Mouse (Mus musculus) embryonic fibroblast, embryonic 13.5 days (primary cell): ENCODE measurements around the gene Pafah1b2. TPM values are rescaled to one million over a fixed set of nuclear protein-coding genes. Genes with fewer than 3 reads are reported as not detected.

Source experiments
- H3K27ac ChIP-seq: 2 replicates; pipeline ENCODE4 v1.5.1; 2012; ENCODE audit warnings: low read length, control low read depth, inconsistent platforms; ENCODE audit not compliant: insufficient read depth
- H3K4me1 ChIP-seq: 2 replicates; pipeline ENCODE4 v1.6.1; 2011; ENCODE audit warnings: low read length; ENCODE audit not compliant: control insufficient read depth, insufficient read depth
- H3K4me3 ChIP-seq: 2 replicates; pipeline ENCODE4 v1.5.1; 2011; ENCODE audit warnings: mild to moderate bottlenecking, control low read depth, low read length; ENCODE audit not compliant: insufficient read depth
- CTCF ChIP-seq: IDR thresholded peaks from 2 replicates; pipeline ENCODE4 v1.5.1; 2011; ENCODE audit warnings: mild to moderate bottlenecking, control low read depth, low read length, moderate library complexity, borderline replicate concordance; ENCODE audit not compliant: insufficient read depth
- POLR2A ChIP-seq: IDR thresholded peaks from 2 replicates; pipeline ENCODE4 v1.6.1; 2011; ENCODE audit warnings: low read depth, mild to moderate bottlenecking, control low read depth, low read length, moderate library complexity
- polyA plus RNA-seq: library from polyadenylated mRNA; stranded (reverse); fragments of >200 nt; gene quantifications from 2 replicates; pipeline ENCODE4 v1.2.4, GENCODE M21; 2011; ENCODE audit warnings: low read depth; ENCODE audit not compliant: missing spikeins, insufficient read length

The Pafah1b2 gene
- polyA plus RNA-seq, 1 experiment, result 179 TPM

DNA sequence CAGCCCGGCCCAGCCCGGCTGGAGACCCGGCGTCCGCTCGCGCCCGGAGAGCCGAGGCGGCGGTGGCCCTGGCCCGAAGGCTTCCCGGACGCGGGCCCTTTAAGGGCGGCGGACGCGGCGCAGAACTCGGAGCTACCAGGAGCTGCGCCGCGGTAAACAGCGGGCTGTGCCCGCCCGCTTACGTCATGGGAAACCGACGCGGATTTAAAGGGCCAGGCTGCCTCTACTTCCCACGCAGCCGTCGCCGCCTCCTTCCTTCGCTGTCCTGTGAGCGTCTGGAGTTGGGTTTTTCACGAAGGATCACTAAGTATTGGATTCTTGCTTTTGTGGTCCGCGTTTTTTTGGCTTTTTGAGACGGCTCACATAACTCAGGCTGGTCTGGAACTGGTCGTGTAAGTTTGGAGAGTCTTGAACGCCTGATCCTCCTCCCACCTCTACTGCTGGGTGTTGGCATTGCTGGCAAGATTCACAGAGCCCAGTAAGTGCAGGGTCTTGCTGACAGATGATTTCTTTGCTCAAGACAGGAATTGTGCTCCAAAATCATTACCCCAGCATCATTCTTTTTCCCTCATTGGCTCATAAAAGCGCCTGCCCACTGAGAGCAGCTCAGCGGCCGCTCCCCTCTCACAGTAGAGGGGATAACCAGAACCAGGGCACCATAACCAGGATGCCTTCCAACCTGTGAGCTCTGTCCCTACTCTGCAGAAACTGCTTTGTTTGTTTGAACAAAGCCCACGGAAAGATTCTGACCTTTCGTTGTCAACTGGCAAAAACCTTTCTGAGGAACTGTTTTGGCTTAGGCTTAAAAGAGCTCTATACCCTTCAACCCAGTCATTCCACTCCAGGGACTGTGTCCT is 57.2 kb downstream of the Pafah1b2 start, which contains the start of gene Sidt2:
TSS of gene Sidt2 (minus strand) at position 152 of the 857 bp plus-strand sequence.
- H3K4me3 ChIP-seq, result peak within 1 kb of the TSS; percentile 66
- H3K27ac ChIP-seq, result peak within 1 kb of the TSS; percentile 81
- no peaks in the 10 kb centered on the region; the same call in 1 of the 2 replicates for H3K4me1 ChIP-seq
- TF ChIP-seq CTCF (no peak), POLR2A (peak; percentile 44; the same call in 1 of the 2 replicates)

DNA sequence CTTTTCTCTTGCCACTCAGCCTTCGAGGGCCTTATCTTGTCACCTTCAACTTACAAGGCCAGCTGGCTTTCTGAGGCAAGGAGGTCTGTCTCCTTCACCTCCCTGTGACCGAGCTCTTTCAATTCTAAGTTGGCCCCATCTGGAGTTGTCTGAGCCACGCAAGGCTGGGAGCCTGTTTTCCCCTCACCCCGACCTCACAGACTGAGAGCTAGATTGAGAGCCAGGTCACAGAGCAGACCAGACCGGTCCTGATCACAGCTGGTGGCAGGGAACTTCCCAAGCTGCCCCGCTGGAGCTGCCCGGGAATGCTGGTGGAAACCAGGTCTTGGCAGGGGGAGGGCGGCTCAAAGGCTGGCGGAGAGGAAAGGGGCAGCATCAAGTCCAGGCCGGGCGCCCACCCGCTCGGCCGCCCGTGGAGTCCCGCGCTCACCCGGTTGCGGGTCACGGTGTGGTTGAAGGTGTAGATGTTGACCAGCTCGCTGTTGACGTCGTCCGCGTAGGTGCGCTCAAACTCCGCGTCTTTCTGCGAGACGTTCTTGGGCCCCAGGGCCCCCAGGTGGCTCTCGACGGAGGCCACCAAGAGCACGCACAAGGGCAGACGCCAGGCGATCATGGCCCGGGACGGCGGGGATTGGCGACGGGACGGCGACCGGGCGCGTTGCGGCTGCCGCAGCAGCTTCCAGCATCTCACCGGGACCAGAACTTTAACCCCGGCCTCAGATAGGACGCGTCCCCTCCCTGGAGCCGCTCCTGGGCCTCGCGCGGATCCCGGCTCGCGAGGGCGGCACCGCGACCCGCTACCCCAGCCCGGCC is 58.0 kb downstream of the Pafah1b2 start:
- Histone ChIP-seq H3K27ac (peak overlapping the region; percentile 45), H3K4me3 (peak overlapping the region; percentile 66), H3K4me1 (no peaks in the 10 kb centered on the region; the same call in 1 of the 2 replicates)
- no peak for TF ChIP-seq CTCF
- peak; percentile 46; the same call in 1 of the 2 replicates for TF ChIP-seq POLR2A

DNA sequence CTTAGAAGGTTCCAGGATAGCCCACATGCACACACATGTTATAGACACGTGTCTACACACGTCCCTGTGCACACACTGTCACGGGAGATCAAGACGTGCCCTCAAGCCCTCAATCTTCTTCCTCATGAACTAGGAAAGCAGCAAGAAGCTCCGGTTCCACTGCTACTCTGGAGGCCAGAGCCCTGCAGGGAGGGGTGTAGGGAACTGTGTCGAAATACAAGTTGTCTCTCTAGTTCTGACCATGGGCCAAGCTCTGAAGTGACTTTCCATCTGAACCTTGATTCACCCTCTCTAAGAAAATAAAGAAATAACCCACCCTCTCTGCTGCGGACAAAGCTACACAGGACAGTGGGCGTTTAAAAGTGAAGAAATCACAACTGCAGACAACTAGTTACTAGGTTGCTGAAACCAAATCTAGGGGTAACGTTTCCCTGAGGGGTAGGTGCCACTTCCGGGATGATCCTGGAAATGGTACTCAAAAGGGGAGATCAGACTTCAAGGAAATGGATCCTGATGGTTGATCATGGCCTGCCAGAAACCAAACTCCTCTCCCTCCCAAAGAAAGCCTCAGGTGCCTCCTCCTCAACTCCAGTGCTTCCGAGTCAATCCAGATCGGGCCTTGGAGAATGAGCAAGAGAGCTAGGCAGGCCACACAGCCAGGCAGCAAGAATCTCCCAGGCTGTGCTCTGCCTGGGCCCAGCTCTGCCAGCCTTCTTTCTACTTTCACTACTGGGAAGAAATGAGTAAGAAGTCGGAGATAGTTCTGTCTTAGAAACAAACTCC is 58.8 kb downstream of the Pafah1b2 start:
- no peaks in the 10 kb centered on the region; the same call in 1 of the 2 replicates for H3K4me1 ChIP-seq
- peak overlapping the region; percentile 66 for H3K4me3 ChIP-seq
- no peak; the same call in 1 of the 2 replicates for TF ChIP-seq POLR2A
- TF ChIP-seq CTCF, result no peak
- H3K27ac ChIP-seq, result peak overlapping the region; percentile 45

DNA sequence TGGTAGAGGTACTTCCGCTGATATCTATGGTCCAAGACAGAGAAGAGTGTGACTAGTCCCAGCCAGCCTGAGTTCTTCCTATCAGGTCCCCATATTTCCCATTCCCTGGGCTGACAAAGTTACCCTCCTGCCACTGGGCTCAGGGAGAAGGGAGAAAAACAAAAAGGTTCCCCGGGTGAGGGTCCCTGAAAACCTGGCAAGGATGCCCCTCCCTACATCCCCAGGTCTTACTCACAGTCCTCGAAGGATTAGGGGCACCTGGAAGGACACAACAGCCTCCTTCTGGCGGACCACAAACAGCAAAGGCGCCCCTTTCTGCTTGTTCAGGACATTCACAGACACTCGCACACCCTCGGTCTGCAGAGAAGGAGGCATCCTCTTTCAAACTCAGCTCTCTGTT is 59.6 kb downstream of the Pafah1b2 start:
- Histone ChIP-seq H3K4me1 (no peaks in the 10 kb centered on the region; the same call in 1 of the 2 replicates), H3K4me3 (peak overlapping the region; percentile 66; the same call in 1 of the 2 replicates), H3K27ac (no peak overlapping the region)
- TF ChIP-seq CTCF, result no peak
- no peak for TF ChIP-seq POLR2A

DNA sequence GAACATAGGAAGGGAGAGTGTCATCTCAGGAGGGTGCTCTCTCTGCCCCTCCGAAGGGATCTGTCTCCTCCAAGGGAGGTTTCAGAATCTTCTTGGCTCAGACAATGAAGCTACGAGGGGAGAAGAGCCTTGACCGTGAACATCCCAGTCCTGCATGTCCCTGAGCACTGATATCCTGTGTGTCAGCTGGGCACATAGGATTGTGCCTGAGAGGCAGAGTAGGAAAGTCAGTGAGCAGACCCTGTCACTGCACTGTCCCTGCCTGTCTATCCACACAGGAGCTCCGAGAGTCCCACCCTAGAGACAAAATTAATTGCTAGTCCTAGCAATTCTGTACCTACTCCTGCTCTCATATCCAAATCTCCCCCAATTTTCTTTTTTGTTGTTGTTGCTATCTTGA is 60.4 kb downstream of the Pafah1b2 start:
- no peak overlapping the region for H3K27ac ChIP-seq
- H3K4me3 ChIP-seq, result no peak overlapping the region
- H3K4me1 ChIP-seq, result no peaks in the 10 kb centered on the region; the same call in 1 of the 2 replicates
- TF ChIP-seq CTCF (no peak), POLR2A (no peak)

DNA sequence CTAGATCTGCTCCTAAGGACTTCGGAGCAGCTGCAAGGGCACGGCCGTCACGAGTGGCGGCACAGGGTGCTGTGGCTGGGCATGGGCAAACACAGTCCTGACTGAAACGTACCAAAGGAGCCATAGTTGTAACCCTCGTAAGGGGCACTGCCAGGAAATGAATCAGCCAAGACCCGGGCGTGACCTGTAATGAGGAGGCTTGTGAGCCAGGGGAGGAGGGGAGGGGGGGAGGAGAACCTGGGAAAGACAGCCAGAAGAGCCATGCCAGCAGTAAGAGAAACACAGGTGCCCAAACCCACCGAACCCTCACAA is 65.7 kb downstream of the Pafah1b2 start:
- no peak overlapping the region for H3K4me3 ChIP-seq
- H3K27ac ChIP-seq, result no peak overlapping the region
- TF ChIP-seq POLR2A, result no peak
- TF ChIP-seq CTCF, result no peak
- no peaks in the 10 kb centered on the region for H3K4me1 ChIP-seq

DNA sequence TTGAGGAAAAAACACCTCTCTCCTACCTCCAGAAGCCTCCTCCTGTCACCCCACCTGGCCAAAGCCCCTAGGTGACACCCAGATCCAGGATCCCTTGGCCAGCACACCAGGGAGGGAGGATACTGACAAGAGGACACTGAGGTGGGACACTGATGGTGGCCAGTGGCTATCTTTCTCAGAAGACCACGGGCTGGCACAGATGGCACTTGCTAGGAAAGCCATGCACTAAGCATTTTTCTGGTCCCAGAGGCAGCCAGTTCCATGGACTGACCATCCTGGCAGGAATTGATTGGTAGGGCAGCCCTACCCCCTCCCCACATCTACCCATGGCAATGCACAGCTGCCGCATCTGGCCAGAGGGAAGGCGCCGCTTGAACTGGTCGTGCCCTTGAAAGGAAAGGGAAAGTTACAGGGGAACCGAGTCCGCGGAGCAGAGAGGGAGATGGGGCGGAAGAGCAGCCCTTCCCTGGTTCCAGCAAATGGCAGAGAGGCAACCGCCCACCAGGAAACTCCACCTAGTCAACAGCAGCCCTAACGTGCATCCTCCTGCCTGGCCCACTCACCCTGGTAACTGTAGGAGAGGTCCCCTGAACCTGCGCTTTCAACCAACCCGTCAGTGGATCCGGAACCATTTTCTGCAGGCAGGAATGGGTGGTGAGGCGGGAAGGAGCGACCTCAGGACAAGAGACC is 66.2 kb downstream of the Pafah1b2 start:
- TF ChIP-seq CTCF, result no peak
- TF ChIP-seq POLR2A, result no peak
- H3K4me1 ChIP-seq, result no peaks in the 10 kb centered on the region
- no peak overlapping the region for H3K27ac ChIP-seq

DNA sequence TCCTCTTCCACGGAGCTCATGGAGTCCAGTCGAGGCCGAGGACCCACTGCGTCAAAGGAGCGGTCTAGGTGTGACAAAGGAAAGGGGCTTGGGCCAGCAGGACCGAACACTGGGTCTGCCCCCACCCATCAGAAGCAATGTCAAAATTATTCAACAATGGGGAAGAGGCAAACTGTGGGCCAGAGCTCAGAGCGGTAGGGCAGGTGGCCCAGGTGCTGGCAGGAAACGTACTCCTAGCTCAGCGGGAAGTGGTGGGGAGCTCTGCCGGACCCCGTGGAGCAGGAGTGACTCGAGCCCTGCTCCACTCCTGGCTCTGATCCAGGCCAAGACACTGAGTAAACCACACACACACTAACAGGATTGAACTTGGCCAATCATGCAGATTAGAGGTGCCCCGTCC is 66.8 kb downstream of the Pafah1b2 start:
- no peak for TF ChIP-seq POLR2A
- no peak for TF ChIP-seq CTCF
- no peak overlapping the region for H3K4me3 ChIP-seq
- no peak overlapping the region for H3K27ac ChIP-seq
- H3K4me1 ChIP-seq, result no peaks in the 10 kb centered on the region

More for the DNA sequence above, 66.2 kb downstream of the Pafah1b2 start:
- H3K4me3 ChIP-seq, result no peak overlapping the region
